Mouse (Mus musculus) T-cell, adult 2 months (primary cell): ENCODE data around the gene Aco2.

Experiments used
- DNase-seq: peaks from one replicate; pipeline ENCODE4 v3.0.0; 2022; ENCODE audit warnings: low spot score

Gene Aco2

DNA sequence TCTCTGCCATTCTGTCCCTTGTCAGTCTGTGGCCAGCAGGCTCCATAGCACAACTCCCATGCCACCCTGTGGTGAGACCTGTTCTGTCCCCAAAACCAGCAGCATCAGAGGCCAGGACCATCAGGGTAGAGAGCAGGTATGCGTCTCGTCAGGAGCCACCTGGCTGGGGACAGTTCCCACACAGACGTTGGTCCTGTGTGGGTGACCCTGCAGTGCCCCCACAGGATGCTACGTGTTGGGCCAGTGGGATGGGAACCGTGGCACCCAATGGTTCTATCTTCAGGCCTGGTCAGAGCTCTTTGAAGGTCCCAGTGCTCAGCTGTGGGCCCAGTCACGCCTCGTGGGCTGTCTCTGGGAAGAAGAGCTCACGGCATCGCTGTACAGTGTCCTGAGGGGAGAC, 79.0 kb downstream of the Aco2 start:
- no peak for DNase-seq

DNA sequence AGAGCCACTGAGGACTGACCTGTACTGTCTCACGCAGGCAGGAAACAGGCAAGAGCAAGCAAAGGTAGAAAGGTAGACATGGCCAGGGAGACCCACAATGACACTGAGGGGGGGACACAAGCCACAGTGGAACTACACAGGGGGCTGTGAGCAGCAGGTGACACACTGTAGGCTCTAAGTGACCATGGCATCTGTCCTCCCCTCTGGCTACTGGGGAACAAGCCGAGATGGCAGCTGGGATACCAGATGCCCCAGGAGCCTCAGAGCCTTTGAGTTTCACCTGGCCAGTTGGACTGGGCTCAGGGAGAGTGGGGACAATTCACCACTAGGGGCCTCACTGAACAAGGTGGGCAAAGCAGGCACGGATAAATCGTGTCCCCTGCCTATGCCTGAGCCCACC, 80.2 kb downstream of the Aco2 start:
- no peak for DNase-seq

DNA sequence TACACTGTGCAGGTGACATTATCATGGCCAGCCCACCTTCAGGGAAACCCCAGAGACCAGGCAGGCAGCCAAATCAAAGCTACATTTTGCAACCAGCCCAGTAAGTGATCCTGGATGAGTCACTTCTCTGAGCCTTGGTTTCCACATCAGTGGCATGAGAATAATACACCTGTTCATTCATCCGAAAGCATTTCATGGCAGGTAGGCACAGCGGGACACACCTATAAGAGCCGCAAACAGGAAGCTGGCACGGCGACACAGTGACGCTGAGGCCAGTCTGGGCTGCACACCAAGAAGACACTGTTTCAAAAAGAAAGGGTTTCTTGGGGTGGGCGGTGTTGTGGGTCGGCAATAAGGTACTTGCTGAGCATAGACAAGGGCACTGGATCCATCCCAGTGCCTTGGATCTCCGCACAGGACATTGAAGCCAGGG, 82.1 kb downstream of the Aco2 start:
- DNase-seq = no peak

DNA sequence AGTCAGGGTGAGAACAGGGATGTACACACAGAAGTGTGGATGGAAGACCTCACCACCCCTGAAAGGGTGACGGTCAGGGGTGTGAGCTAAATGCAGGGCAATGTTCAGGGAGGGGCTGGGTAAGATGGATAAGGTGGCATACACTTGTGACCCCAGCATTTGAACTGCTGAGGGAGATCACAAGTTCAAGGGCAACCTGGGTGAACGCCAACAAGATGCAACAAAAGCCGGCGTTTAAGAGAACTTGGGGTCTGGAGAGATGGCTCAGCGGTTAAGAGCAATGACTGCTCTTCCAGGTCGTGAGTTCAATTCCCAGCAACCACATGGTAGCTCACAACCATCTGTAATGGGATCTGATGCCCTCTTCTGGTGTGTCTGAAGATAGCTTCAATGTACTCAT, 82.6 kb downstream of the Aco2 start:
- DNase-seq = no peak

DNA sequence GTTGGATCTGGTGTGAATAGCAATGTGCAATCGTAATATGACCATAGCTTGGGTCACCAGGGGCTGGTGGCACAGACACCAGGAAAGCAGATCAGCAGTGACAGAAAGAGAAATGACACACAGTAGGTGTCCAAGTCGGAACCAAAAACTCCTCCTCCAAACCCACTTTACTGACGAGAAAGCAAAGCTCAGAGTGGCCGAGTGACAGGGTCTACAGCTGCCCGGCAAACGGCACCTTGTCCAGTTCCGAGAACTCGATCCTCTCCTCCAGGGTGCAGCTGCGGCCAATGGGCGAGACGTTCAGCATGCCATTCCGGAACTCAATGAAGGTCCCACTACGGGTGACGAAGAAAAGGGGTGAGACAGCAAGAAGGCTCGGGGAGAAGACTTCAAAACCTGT, 83.3 kb downstream of the Aco2 start:
- no peak for DNase-seq

DNA sequence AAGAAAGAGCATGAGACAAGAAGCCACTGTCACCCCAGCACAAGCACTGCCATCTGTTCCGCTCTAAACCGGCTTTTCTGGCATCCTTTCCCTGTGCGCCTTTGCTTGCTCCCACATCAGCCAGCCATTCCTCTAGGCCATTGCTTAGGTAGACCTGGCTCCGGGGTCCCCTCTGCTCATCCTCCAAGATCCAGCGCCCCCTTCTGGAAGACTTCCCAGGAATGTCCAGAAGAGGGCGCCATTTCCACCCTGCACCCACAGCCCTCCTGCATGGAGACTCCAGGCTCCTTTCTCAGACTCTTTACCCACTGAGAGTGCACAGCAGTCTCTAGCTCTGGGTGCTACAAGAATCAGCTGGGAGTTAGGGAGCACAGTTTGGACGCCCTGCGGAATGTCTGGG, 84.3 kb downstream of the Aco2 start:
- peak; percentile 55 for DNase-seq

DNA sequence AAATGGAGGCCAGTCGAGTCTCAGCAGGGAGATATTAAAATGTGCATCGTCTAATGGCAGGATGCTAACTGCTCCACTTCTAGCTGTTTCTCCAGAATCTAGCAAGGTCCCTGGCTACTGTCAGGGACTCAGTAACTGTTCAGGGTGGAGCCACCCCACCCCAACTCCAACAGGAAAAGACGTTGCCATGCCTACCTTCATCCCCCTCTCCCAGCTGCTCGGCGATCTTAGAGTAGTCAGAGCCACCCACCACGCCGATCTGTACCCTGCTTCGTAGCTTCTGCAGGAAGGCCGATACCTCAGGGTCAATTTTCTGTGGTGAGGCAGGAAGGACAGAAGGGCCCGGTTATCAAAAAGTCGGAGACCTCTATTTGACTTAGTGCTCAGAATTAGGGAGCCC, 85.5 kb downstream of the Aco2 start:
- DNase-seq = no peak

DNA sequence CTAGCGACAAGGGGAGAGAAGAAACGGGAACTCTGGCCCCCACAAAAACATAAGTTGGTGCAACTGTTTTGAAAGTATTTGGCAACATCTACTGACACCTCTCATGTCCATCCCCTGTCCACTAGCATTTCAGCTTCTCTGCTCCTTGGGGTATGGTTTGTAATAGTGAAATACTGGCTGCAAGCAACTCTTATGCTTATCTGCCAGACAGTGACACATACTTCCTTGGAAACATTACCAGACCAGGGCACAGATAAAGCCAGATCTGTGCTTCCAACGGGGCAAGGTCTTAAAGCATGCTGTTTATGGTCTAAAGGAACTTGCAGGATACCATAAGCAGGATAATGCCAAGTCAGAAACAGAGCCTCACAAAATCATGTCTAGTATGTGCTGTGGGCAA, 86.8 kb downstream of the Aco2 start:
- no peak for DNase-seq

DNA sequence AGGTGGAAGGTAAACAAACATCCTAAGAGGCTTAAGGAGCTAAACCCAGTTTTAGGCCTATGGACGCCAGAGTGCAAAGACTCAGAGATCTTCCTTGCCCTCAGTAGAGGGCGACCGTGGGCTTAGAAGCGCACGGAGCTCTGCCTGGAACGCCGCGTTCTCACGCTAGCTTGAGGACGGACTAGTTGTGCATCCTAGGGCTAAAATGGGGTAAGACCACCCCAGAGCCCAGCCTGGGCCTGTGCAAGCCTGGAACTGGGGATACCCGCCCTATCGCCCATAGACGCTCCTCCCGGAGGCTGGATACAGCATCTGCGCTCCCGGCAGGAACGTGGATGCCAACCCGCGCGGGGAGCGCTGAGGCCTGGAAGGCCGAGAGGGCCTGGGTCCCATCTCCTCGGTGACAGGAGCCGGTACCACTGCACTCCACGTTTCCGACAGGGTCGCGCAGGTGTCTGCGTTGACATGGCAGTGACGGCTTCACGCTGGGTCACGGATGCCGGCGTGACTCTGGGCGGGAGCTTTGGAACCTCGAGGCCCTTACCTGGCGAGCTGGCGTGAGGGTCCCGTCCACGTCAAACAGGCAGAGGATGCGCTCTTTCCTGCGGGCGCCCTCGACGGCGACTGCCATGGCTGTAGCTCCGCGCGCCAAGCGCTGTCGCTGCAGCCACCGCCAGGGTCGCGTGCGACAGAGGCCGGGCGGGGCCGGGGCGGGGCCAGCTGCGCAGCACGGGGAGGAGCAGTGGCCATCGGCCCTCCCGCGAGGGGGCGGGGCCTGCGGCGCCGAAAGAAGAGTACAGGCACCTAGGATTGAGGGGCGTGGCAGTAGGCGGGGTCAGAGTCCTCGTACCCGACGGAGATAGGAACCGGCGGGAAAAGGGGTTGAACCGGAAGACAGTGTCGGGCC, 88.3 kb downstream of the Aco2 start, which contains the start of gene Pmm1:
TSS of gene Pmm1 (minus strand) at position 760 of the 907 bp plus-strand sequence.
- DNase-seq = peak; percentile 98

DNA sequence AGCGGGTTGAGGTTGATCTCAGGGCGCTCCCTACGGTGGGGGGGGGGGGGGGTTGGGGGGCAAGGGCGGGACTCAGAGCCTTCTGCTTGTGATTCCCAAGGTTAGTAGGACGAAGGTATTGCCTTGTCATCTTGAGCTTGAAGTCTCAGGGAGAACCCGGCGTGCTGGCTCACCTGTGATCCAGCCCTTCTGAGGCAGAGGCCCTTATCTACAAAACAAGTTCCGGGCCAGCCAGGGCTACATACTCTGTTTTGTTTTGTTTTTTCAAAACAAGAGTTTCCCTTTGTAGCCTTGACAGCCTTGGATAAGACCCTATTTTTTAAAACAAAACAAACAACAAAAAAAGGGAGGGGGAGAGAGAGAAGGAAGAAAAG, 89.0 kb downstream of the Aco2 start:
- DNase-seq = no peak

DNA sequence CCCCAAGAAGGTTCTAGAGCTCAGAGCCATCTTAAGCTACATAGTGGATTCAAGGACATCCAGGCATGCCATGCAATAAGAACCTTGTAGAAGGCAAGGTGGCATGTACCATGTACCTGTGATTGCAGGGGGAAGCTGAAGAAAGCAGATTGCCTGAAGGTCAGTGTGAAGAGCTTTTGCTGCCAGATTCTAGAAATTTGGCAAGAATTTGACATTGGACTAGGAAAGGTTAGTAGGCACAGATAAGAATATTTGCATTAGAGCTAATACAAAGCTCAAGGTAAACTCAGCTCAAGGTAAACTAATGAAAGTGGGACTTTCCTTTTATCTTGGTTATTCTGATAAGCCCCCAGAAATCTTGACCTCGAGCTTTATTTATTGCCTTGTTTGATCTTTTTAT, 92.2 kb downstream of the Aco2 start:
- DNase-seq = no peak
